14 mouse cellular contexts compared by ENCODE assay signal in genomic region chr13:104499116-104500040, GRCm38 (mm10).
DNase-seq lines count a peak whose midpoint lies in the region; ATAC-seq and TF ChIP-seq lines count a peak whose summit lies in the region.
"Had no signal": no experiment of that assay in that cellular context is flagged by ENCODE, and none has a peak within 500 bp of the region (broad histone marks: within the 10 kb centered on the region; RNA-seq: fewer than 3 reads in every experiment).

No protein-coding gene starts in this region.

- H3K9me3 ChIP-seq in hindbrain, embryonic 14.5 days (ENCODE audit: control insufficient read depth, low read length), result no peaks in the 10 kb centered on the region
- H3K9me3 ChIP-seq in hindbrain, embryonic 12.5 days (replicated peaks), result no peaks in the 10 kb centered on the region
- no peaks in the 10 kb centered on the region for H3K9me3 ChIP-seq in ES-E14 (ENCODE audit: control insufficient read depth, insufficient read depth, low read depth, low read length)
- H3K9me3 ChIP-seq: neural tube, embryonic 12.5 days had no signal

- H3K9ac ChIP-seq in hindbrain, embryonic 14.5 days, result no peak overlapping the region
- no peak overlapping the region for H3K9ac ChIP-seq in hindbrain, embryonic 12.5 days
- no peak overlapping the region for H3K9ac ChIP-seq in ES-E14 (ENCODE audit: insufficient read depth, low read depth, low read length, poor library complexity, severe bottlenecking)
- H3K9ac ChIP-seq: neural tube, embryonic 12.5 days had no signal

- no peak overlapping the region for H3K4me2 ChIP-seq in hindbrain, embryonic 14.5 days (replicated peaks)
- H3K4me2 ChIP-seq in hindbrain, embryonic 12.5 days (replicated peaks), result no peak overlapping the region
- H3K4me2 ChIP-seq: liver, embryonic 11.5 days; neural tube, embryonic 12.5 days had no signal

- no peaks in the 10 kb centered on the region for H3K36me3 ChIP-seq in hindbrain, embryonic 14.5 days (replicated peaks; ENCODE audit: control insufficient read depth, insufficient read depth)
- no peaks in the 10 kb centered on the region for H3K36me3 ChIP-seq in hindbrain, embryonic 12.5 days
- H3K36me3 ChIP-seq in ES-E14 (ENCODE audit: control insufficient read depth, insufficient read depth, low read length, poor library complexity, severe bottlenecking), result no peaks in the 10 kb centered on the region
- H3K36me3 ChIP-seq: neural tube, embryonic 12.5 days had no signal

- peak; percentile 71 for ATAC-seq in hindbrain, embryonic 14.5 days (ENCODE audit: low FRiP score)
- ATAC-seq in hindbrain, embryonic 12.5 days (ENCODE audit: low FRiP score), result no peak
- no peak for ATAC-seq in monocyte, adult 5-6 weeks (replicated peaks; ENCODE audit: insufficient number of reproducible peaks, low FRiP score, low TSS enrichment, poor library complexity, severe bottlenecking)

- H3K4me3 ChIP-seq in hindbrain, embryonic 14.5 days (replicated peaks; ENCODE audit: low read length), result no peak overlapping the region
- H3K4me3 ChIP-seq in hindbrain, embryonic 12.5 days, result no peak overlapping the region
- no peak overlapping the region for H3K4me3 ChIP-seq in ES-E14 (ENCODE audit: insufficient read depth in 1 of 2, low read depth in 1 of 2, low read length in 2 of 2, poor library complexity in 1 of 2, severe bottlenecking in 1 of 2)
- H3K4me3 ChIP-seq: layer of hippocampus, adult 2 months; neural tube, embryonic 12.5 days had no signal

- in situ Hi-C loops in ES-E14 (cut with MboI; ENCODE audit: low sequenced_read_pairs in 2 of 2, unreplicated experiment in 2 of 2), result no loop called here

- DNase-seq in hindbrain, embryonic 14.5 days (ENCODE audit: low spot score), result no peak
- DNase-seq in ES-E14 (ENCODE audit: low read depth, low spot score), result no peak
- peak; percentile 94 for DNase-seq in fibroblast of lung, adult 2 months (ENCODE audit: low read depth)
- peak; percentile 49 to 89 for DNase-seq in kidney, postnatal 25 days
- no peak for DNase-seq in spleen, postnatal 36 days (ENCODE audit: low spot score in 2 of 2)
- DNase-seq: adrenal gland, adult 8-10 months; cerebellum, adult 11-12 months; thymus, postnatal 4 days had no signal

- 78% methylated on average over 9 of the region's 9 CpGs for WGBS in hindbrain, embryonic 14.5 days
- 72% methylated on average over 9 of the region's 9 CpGs for WGBS in hindbrain, embryonic 12.5 days

- no peaks in the 10 kb centered on the region for H3K27me3 ChIP-seq in hindbrain, embryonic 14.5 days (ENCODE audit: control insufficient read depth, insufficient read depth, low read length)
- no peaks in the 10 kb centered on the region for H3K27me3 ChIP-seq in hindbrain, embryonic 12.5 days
- H3K27me3 ChIP-seq: neural tube, embryonic 12.5 days had no signal

- no peaks in the 10 kb centered on the region for H3K4me1 ChIP-seq in hindbrain, embryonic 14.5 days (replicated peaks; ENCODE audit: control insufficient read depth, insufficient read depth, low read length)
- H3K4me1 ChIP-seq in hindbrain, embryonic 12.5 days, result no peaks in the 10 kb centered on the region
- no peaks in the 10 kb centered on the region for H3K4me1 ChIP-seq in ES-E14 (ENCODE audit: control insufficient read depth in 2 of 2, insufficient read depth in 2 of 2, low read length in 2 of 2, poor library complexity in 1 of 2)
- H3K4me1 ChIP-seq: neural tube, embryonic 12.5 days had no signal

- H3K27ac ChIP-seq in hindbrain, embryonic 14.5 days, result no peak overlapping the region
- no peak overlapping the region for H3K27ac ChIP-seq in hindbrain, embryonic 12.5 days
- H3K27ac ChIP-seq in ES-E14 (ENCODE audit: insufficient read depth, low read depth, low read length, poor library complexity, severe bottlenecking), result no peak overlapping the region
- H3K27ac ChIP-seq: layer of hippocampus, adult 2 months; macrophage; neural tube, embryonic 12.5 days had no signal

TF ChIP-seq in ES-E14, 5 proteins besides CTCF, POLR2A, EP300 and RAD21:
- TF ChIP-seq ZC3H11A (IDR thresholded peaks at IDR 0.05; ENCODE audit: borderline replicate concordance, low read depth, low read length) (no peak), ZNF384 (IDR thresholded peaks at IDR 0.05; ENCODE audit: low read depth, low read length) (peak; percentile 15; the same call in 1 of the 2 replicates)

Comparison
In these comparisons a context has a peak if more than half of its experiments do, and no peak if none do; other contexts are left out.
1. DNase-seq: peak in fibroblast of lung, adult 2 months (single experiment) and kidney, postnatal 25 days (2 of 2); none in hindbrain, embryonic 14.5 days (single experiment), ES-E14 (single experiment) and spleen, postnatal 36 days (0 of 2).